Mouse (Mus musculus): ENCODE measurements at regions not wholly inside any gene's neighbourhood (a gene's known extent, or its start where the extent isn't known, plus 50 kb on each side); places are given as distances from the start of the nearest gene placed in this dataset.

DNA sequence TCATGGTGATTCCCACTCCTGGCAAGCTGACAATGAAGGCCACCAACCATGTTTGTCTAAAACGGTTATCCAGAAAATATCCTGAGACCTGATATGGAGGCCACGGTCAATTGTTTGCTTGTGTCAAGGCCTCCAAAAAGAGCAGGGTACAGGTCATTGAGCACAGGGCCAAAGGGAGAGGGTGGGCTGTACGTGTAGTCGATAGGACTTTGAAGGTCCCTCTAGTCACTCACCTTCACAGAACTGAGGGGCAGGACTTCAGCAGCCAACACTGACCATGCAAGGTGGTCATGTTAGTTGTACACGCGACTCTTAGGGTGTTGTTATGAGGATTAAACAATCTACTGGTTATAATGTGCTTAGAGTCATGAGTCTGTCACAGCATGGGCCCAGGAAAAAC, 264.4 kb upstream of the Prok2 start:
- no peak overlapping the region for H3K4me3 ChIP-seq (ENCODE audit: insufficient read depth, low read depth, low read length)
- WGBS, result 79% methylated on average over 6 of the region's 6 CpGs
- H3K27ac ChIP-seq (ENCODE audit: insufficient read depth, low read depth, low read length), result no peak overlapping the region
- peaks cover 3% of the 10 kb centered on the region for H3K4me1 ChIP-seq (ENCODE audit: control insufficient read depth, insufficient read depth, low read length)
- TF ChIP-seq CTCF (IDR thresholded peaks at IDR 0.05; ENCODE audit: insufficient read depth, low read depth, low read length) (no peak), POLR2A (IDR thresholded peaks at IDR 0.05; ENCODE audit: insufficient read depth, low read depth, low read length) (no peak)

GRCm38 (mm10) chr6:99986449-99986848, 260.3 kb upstream of the Prok2 start:
- Histone ChIP-seq H3K27ac (ENCODE audit: insufficient read depth, low read depth, low read length) (no peak overlapping the region), H3K4me3 (ENCODE audit: insufficient read depth, low read depth, low read length) (no peak overlapping the region), H3K4me1 (ENCODE audit: control insufficient read depth, insufficient read depth, low read length) (peaks cover 6% of the 10 kb centered on the region)
- TF ChIP-seq CTCF (IDR thresholded peaks at IDR 0.05; ENCODE audit: insufficient read depth, low read depth, low read length) (no peak), POLR2A (IDR thresholded peaks at IDR 0.05; ENCODE audit: insufficient read depth, low read depth, low read length) (no peak)
- WGBS, result 100% methylated on average over 3 of the region's 3 CpGs

DNA sequence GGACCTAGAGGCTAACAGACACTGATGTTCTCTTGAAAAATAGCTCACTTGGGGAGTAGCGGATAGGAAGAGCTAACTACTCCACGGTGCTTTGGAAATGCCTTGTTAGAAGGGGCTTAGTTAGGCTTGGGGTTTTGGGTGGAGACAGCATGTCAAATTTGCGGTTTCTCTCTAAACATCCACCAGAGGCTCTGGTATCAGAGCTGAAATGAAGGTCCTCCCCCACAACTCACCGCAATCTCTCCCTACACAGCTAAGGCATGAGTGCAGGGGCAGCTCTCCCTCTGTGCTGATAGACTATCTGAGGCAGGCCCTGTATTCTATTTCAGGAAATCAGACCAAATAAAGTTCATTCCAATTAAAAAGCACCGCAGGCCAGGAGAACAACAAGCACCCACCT, 259.1 kb upstream of the Prok2 start:
- 37% methylated on average over 5 of the region's 5 CpGs for WGBS
- Histone ChIP-seq H3K4me1 (ENCODE audit: control insufficient read depth, insufficient read depth, low read length) (peaks cover 4% of the 10 kb centered on the region; the same call in 1 of the 2 replicates), H3K27ac (ENCODE audit: insufficient read depth, low read depth, low read length) (no peak overlapping the region), H3K4me3 (ENCODE audit: insufficient read depth, low read depth, low read length) (no peak overlapping the region)
- no peak for TF ChIP-seq POLR2A (IDR thresholded peaks at IDR 0.05; ENCODE audit: insufficient read depth, low read depth, low read length)
- TF ChIP-seq CTCF (IDR thresholded peaks at IDR 0.05; ENCODE audit: insufficient read depth, low read depth, low read length), result no peak

- peaks cover 4% of the 10 kb centered on the region; the same call in 1 of the 2 replicates for H3K4me1 ChIP-seq (ENCODE audit: control insufficient read depth, insufficient read depth, low read length)
- no peak overlapping the region for H3K27ac ChIP-seq (ENCODE audit: insufficient read depth, low read depth, low read length)
- 46% methylated on average over 10 of the region's 10 CpGs for WGBS
- no peak overlapping the region for H3K4me3 ChIP-seq (ENCODE audit: insufficient read depth, low read depth, low read length)
- TF ChIP-seq CTCF (IDR thresholded peaks at IDR 0.05; ENCODE audit: insufficient read depth, low read depth, low read length) (no peak), POLR2A (IDR thresholded peaks at IDR 0.05; ENCODE audit: insufficient read depth, low read depth, low read length) (no peak)
Observed at GRCm38 (mm10) chr6:99984856-99985224, 258.6 kb upstream of the Prok2 start.

DNA sequence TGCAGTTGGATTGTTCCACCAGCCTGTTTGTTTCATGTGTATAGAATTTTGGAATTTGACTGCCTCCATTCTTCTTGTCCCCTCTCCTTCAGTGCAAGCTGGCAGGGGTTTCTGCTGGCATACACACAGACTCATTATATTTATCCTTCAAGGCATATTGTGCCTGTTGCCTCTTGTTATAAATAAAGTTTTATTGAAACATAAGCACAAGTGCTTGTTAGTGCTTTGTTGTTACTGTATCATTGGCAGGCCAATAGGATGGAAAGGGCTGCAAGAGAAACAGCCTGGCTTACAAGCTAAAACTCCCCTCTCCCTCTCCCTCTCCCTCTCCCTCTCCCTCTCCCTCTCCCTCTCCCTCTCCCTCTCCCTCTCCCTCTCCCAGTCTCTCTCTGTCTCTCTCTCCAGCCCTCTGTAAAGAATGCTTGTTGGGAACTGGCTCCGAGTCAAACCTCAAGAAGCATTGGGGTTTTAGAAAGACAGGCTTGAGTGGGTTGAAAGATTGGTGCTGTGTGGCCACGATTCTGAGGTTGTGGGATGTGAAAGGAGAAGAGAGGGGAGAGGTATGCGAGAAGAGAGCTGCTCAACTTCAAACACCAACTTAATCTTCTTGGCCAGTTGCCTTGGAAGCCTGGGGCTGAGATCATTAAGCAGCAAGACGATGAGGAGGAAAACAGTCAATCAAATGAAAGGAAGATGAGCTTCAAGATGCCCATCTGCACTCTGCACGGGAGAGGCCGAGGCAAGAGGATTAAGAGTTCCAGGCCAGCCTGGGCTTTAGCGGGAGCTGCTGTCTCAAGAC, 258.1 kb upstream of the Prok2 start:
- peaks cover 4% of the 10 kb centered on the region; the same call in 1 of the 2 replicates for H3K4me1 ChIP-seq (ENCODE audit: control insufficient read depth, insufficient read depth, low read length)
- TF ChIP-seq CTCF (IDR thresholded peaks at IDR 0.05; ENCODE audit: insufficient read depth, low read depth, low read length) (no peak), POLR2A (IDR thresholded peaks at IDR 0.05; ENCODE audit: insufficient read depth, low read depth, low read length) (no peak)
- WGBS, result 49% methylated on average over 7 of the region's 7 CpGs
- H3K4me3 ChIP-seq (ENCODE audit: insufficient read depth, low read depth, low read length), result no peak overlapping the region
- H3K27ac ChIP-seq (ENCODE audit: insufficient read depth, low read depth, low read length), result no peak overlapping the region

GRCm38 (mm10) chr6:99979614-99980013, 253.4 kb upstream of the Prok2 start:
- peaks cover under 1% of the 10 kb centered on the region; the same call in 1 of the 2 replicates for H3K4me1 ChIP-seq (ENCODE audit: control insufficient read depth, insufficient read depth, low read length)
- H3K4me3 ChIP-seq (ENCODE audit: insufficient read depth, low read depth, low read length), result no peak overlapping the region
- no peak for TF ChIP-seq CTCF (IDR thresholded peaks at IDR 0.05; ENCODE audit: insufficient read depth, low read depth, low read length)
- no peak for TF ChIP-seq POLR2A (IDR thresholded peaks at IDR 0.05; ENCODE audit: insufficient read depth, low read depth, low read length)
- WGBS, result 71% methylated on average over 5 of the region's 5 CpGs
- H3K27ac ChIP-seq (ENCODE audit: insufficient read depth, low read depth, low read length), result no peak overlapping the region

DNA sequence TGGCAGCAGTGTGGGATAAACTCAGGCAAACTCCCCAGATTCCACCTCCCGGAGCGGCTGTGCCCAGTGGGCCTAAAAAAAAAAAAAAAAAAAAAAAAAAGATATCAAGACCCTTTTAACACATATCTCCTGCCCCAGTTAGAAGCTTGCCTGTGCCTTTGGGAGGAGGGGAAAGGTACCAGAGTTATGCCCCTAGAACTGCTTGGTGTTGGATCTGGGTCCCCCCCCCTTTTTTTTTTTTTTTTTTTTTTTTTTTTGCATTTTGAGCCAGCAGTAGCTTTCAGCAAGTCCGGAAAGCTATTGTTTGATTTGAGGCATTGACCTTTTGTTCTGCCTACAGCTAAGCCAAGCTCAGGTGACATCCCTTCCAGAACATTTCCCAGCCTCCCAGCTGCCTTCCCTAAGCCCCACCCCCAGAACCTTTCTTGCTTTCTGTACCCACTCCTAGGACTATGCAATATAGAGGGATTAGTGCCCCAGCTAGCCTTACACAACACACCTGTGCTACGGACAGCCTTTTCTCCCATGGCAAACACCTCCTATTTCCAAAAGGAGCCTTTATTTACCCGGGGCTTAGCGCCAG, 252.1 kb upstream of the Prok2 start:
- WGBS, result 85% methylated on average over 6 of the region's 6 CpGs
- Histone ChIP-seq H3K4me1 (ENCODE audit: control insufficient read depth, insufficient read depth, low read length) (no peaks in the 10 kb centered on the region; the same call in 1 of the 2 replicates), H3K4me3 (ENCODE audit: insufficient read depth, low read depth, low read length) (no peak overlapping the region), H3K27ac (ENCODE audit: insufficient read depth, low read depth, low read length) (no peak overlapping the region)
- no peak for TF ChIP-seq CTCF (IDR thresholded peaks at IDR 0.05; ENCODE audit: insufficient read depth, low read depth, low read length)
- no peak for TF ChIP-seq POLR2A (IDR thresholded peaks at IDR 0.05; ENCODE audit: insufficient read depth, low read depth, low read length)

DNA sequence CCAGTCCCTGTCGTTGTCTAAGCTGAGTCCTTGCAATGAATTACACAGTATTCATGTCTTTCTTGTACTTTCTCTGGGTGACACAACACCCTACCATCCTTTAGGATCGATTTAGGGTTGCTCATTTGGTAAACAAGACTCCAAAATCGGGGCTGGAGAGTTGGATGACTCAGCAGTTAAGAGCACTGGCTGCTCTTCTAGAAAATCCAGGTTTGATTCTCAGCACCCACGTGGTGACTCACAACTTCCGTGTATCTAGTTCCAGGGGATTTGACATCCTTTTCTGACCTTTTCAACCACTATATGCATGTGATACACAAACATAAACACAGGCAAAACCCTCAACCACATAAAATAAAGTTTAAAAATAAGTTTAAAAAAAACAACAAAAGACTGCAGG, 250.0 kb upstream of the Prok2 start:
- no peak overlapping the region for H3K4me3 ChIP-seq (ENCODE audit: insufficient read depth, low read depth, low read length)
- no peak for TF ChIP-seq CTCF (IDR thresholded peaks at IDR 0.05; ENCODE audit: insufficient read depth, low read depth, low read length)

GRCm38 (mm10) chr6:99975486-99975885, 249.3 kb upstream of the Prok2 start:
- peaks cover 6% of the 10 kb centered on the region for H3K4me1 ChIP-seq (ENCODE audit: control insufficient read depth, insufficient read depth, low read length)
- WGBS, result 91% methylated on average over 7 of the region's 7 CpGs
- H3K27ac ChIP-seq (ENCODE audit: insufficient read depth, low read depth, low read length), result no peak overlapping the region
- no peak overlapping the region for H3K4me3 ChIP-seq (ENCODE audit: insufficient read depth, low read depth, low read length)
- TF ChIP-seq POLR2A (IDR thresholded peaks at IDR 0.05; ENCODE audit: insufficient read depth, low read depth, low read length) (no peak), CTCF (IDR thresholded peaks at IDR 0.05; ENCODE audit: insufficient read depth, low read depth, low read length) (no peak)

More for the DNA sequence above, 250.0 kb upstream of the Prok2 start:
- WGBS, result 56% methylated on average over 5 of the region's 5 CpGs
- Histone ChIP-seq H3K27ac (ENCODE audit: insufficient read depth, low read depth, low read length) (no peak overlapping the region), H3K4me1 (ENCODE audit: control insufficient read depth, insufficient read depth, low read length) (peaks cover 6% of the 10 kb centered on the region)

Data from olfactory bulb, adult 2 months (tissue).